Mouse (Mus musculus) forebrain, embryonic 13.5 days (tissue): ENCODE data around the gene Polr2e. TPM values are rescaled to one million over a fixed set of nuclear protein-coding genes. Genes with fewer than 3 reads are reported as not detected.

Experiments used
- ATAC-seq: fragments of 200-750 bp; cut with Nextera tagmentation; 2 replicates; pipeline ENCODE4 v1.8.0; 2017
- H3K27ac ChIP-seq: fragments of 300-500 bp; sonication (generic); 2 replicates; pipeline ENCODE4 v1.5.1; 2015; ENCODE audit warnings: inconsistent platforms, mild to moderate bottlenecking, moderate library complexity
- H3K27me3 ChIP-seq: fragments of 300-500 bp; sonication (generic); 2 replicates; pipeline ENCODE4 v1.6.1; 2015; ENCODE audit warnings: mild to moderate bottlenecking, inconsistent platforms
- H3K36me3 ChIP-seq: fragments of 300-500 bp; sonication (generic); 2 replicates; pipeline ENCODE4 v1.6.1; 2015; ENCODE audit warnings: mild to moderate bottlenecking, inconsistent platforms; ENCODE audit not compliant: poor library complexity, severe bottlenecking
- H3K4me1 ChIP-seq: fragments of 300-500 bp; sonication (generic); 2 replicates; pipeline ENCODE4 v1.6.1; 2015; ENCODE audit warnings: inconsistent platforms
- H3K4me2 ChIP-seq: fragments of 300-500 bp; sonication (generic); 2 replicates; pipeline ENCODE4 v1.6.1; 2015; ENCODE audit warnings: inconsistent platforms, mild to moderate bottlenecking, moderate library complexity
- H3K4me3 ChIP-seq: fragments of 300-500 bp; sonication (generic); 2 replicates; pipeline ENCODE4 v1.5.1; 2015; ENCODE audit warnings: mild to moderate bottlenecking, inconsistent platforms
- H3K9ac ChIP-seq: fragments of 300-500 bp; sonication (generic); 2 replicates; pipeline ENCODE4 v1.6.1; 2015; ENCODE audit warnings: mild to moderate bottlenecking, inconsistent platforms
- H3K9me3 ChIP-seq: fragments of 300-500 bp; sonication (generic); replicated peaks from 2 replicates; pipeline ENCODE4 v1.6.1; 2016; ENCODE audit warnings: inconsistent platforms
- WGBS: fragments of 180-500 bp; shearing (Covaris S2); methylation state at CpG from one replicate; pipeline ENCODE4 v1.1.7; 2015; 5-methylcytosine and 5-hydroxymethylcytosine counted together
- polyA plus RNA-seq: library from polyadenylated mRNA; unstranded; fragments of >200 nt; fragmentation: Nextera tagmentation; extraction: Ambion mirVana; gene quantifications from 2 replicates; pipeline ENCODE4 v1.2.1, GENCODE M21; 2015

Polr2e gene
- polyA plus RNA-seq = 193 and 199 TPM in 2 replicates

GRCm38 (mm10) chr10:80039559-80039979, at the start of gene Polr2e:
Gene Polr2e, minus strand, starts transcription at chr10:80039795.
- under 1% methylated on average over 40 of the region's 40 CpGs for WGBS

GRCm38 (mm10) chr10:80089146-80089545, 49.6 kb upstream of the Polr2e start:
- no peak for ATAC-seq

More at GRCm38 (mm10) chr10:80039559-80039979, at the start of gene Polr2e:
- peak within 1 kb of the TSS; percentile 86 for H3K9ac ChIP-seq
- peak within 1 kb of the TSS; percentile 88 for H3K4me2 ChIP-seq
- no peaks in the 10 kb centered on the region for H3K9me3 ChIP-seq
- H3K4me3 ChIP-seq = peak within 1 kb of the TSS; percentile 86
- no peaks in the 10 kb centered on the region for H3K27me3 ChIP-seq
- H3K36me3 ChIP-seq = peaks cover 40% of the 10 kb centered on the region
- no peak within 1 kb of the TSS for H3K27ac ChIP-seq
- peaks cover 13% of the 10 kb centered on the region for H3K4me1 ChIP-seq
- ATAC-seq = peak; percentile 99

GRCm38 (mm10) chr10:80087483-80087882, 47.9 kb upstream of the Polr2e start:
- Histone ChIP-seq H3K36me3 (peaks cover 28% of the 10 kb centered on the region), H3K9ac (no peak overlapping the region), H3K4me3 (no peak overlapping the region), H3K27me3 (no peaks in the 10 kb centered on the region), H3K9me3 (no peaks in the 10 kb centered on the region), H3K4me2 (no peak overlapping the region), H3K27ac (no peak overlapping the region), H3K4me1 (peaks cover 10% of the 10 kb centered on the region; the same call in 1 of the 2 replicates)
- 94% methylated on average over 8 of the region's 8 CpGs for WGBS
- ATAC-seq = no peak

More at GRCm38 (mm10) chr10:80089146-80089545, 49.6 kb upstream of the Polr2e start:
- Histone ChIP-seq H3K4me3 (no peak overlapping the region), H3K36me3 (peaks cover 13% of the 10 kb centered on the region), H3K4me1 (peaks cover 10% of the 10 kb centered on the region; the same call in 1 of the 2 replicates), H3K9me3 (no peaks in the 10 kb centered on the region), H3K27me3 (no peaks in the 10 kb centered on the region), H3K9ac (no peak overlapping the region), H3K27ac (no peak overlapping the region), H3K4me2 (no peak overlapping the region)
- WGBS = 66% methylated on average over 4 of the region's 4 CpGs

GRCm38 (mm10) chr10:80086847-80087246, 47.3 kb upstream of the Polr2e start:
- Histone ChIP-seq H3K36me3 (peaks cover 35% of the 10 kb centered on the region), H3K27ac (no peak overlapping the region), H3K4me2 (no peak overlapping the region), H3K9ac (no peak overlapping the region), H3K4me3 (no peak overlapping the region), H3K9me3 (no peaks in the 10 kb centered on the region), H3K4me1 (peaks cover 10% of the 10 kb centered on the region; the same call in 1 of the 2 replicates), H3K27me3 (no peaks in the 10 kb centered on the region)
- WGBS = 89% methylated on average over 3 of the region's 3 CpGs
- no peak for ATAC-seq

- Histone ChIP-seq H3K4me2 (no peak overlapping the region), H3K27me3 (no peaks in the 10 kb centered on the region), H3K4me1 (peaks cover 10% of the 10 kb centered on the region; the same call in 1 of the 2 replicates), H3K36me3 (peaks cover 54% of the 10 kb centered on the region), H3K4me3 (no peak overlapping the region), H3K27ac (peak overlapping the region; percentile 1; the same call in 1 of the 2 replicates), H3K9me3 (no peaks in the 10 kb centered on the region), H3K9ac (0 out of 2 replicates have a peak overlapping the region, but pooled peaks have one; percentile 30)
- WGBS = 72% methylated on average over 9 of the region's 9 CpGs
- ATAC-seq = no peak
Measured at GRCm38 (mm10) chr10:80084817-80085487, 45.4 kb upstream of the Polr2e start.

- no peaks in the 10 kb centered on the region for H3K9me3 ChIP-seq
- ATAC-seq = no peak
Measured at GRCm38 (mm10) chr10:80081075-80081474, 41.5 kb upstream of the Polr2e start.

GRCm38 (mm10) chr10:80080396-80081070, 40.9 kb upstream of the Polr2e start:
- no peak overlapping the region for H3K9ac ChIP-seq
- 87% methylated on average over 16 of the region's 16 CpGs for WGBS
- H3K27me3 ChIP-seq = no peaks in the 10 kb centered on the region
- H3K4me3 ChIP-seq = no peak overlapping the region
- H3K4me1 ChIP-seq = peaks cover 10% of the 10 kb centered on the region; the same call in 1 of the 2 replicates
- H3K36me3 ChIP-seq = peaks cover 65% of the 10 kb centered on the region
- H3K27ac ChIP-seq = no peak overlapping the region
- no peak overlapping the region for H3K4me2 ChIP-seq
- ATAC-seq = no peak
- no peaks in the 10 kb centered on the region for H3K9me3 ChIP-seq

More at GRCm38 (mm10) chr10:80081075-80081474, 41.5 kb upstream of the Polr2e start:
- peaks cover 10% of the 10 kb centered on the region; the same call in 1 of the 2 replicates for H3K4me1 ChIP-seq
- H3K36me3 ChIP-seq = peaks cover 66% of the 10 kb centered on the region
- no peak overlapping the region for H3K9ac ChIP-seq
- H3K27ac ChIP-seq = no peak overlapping the region
- WGBS = 84% methylated on average over 3 of the region's 3 CpGs
- no peak overlapping the region for H3K4me3 ChIP-seq
- H3K4me2 ChIP-seq = no peak overlapping the region
- no peaks in the 10 kb centered on the region for H3K27me3 ChIP-seq

GRCm38 (mm10) chr10:80078366-80078765, 38.8 kb upstream of the Polr2e start:
- no peak for ATAC-seq
- H3K4me3 ChIP-seq = no peak overlapping the region
- H3K27ac ChIP-seq = no peak overlapping the region
- peaks cover 47% of the 10 kb centered on the region for H3K36me3 ChIP-seq
- H3K4me1 ChIP-seq = 0 out of 2 replicates have a peak, but pooled peaks cover 3% of the 10 kb centered on the region
- no peaks in the 10 kb centered on the region for H3K27me3 ChIP-seq
- no peaks in the 10 kb centered on the region for H3K9me3 ChIP-seq
- 93% methylated on average over 1 of the region's 1 CpGs for WGBS
- H3K4me2 ChIP-seq = no peak overlapping the region
- H3K9ac ChIP-seq = no peak overlapping the region

- Histone ChIP-seq H3K27me3 (no peaks in the 10 kb centered on the region), H3K36me3 (peaks cover 36% of the 10 kb centered on the region), H3K27ac (no peak overlapping the region), H3K9ac (no peak overlapping the region), H3K4me1 (0 out of 2 replicates have a peak, but pooled peaks cover 3% of the 10 kb centered on the region), H3K9me3 (no peaks in the 10 kb centered on the region), H3K4me2 (no peak overlapping the region), H3K4me3 (no peak overlapping the region)
- whole genome bisulfite sequencing = 88% methylated on average over 5 of the region's 5 CpGs
- no peak for ATAC-seq
Measured at GRCm38 (mm10) chr10:80077312-80077711, 37.7 kb upstream of the Polr2e start.

- Histone ChIP-seq H3K9me3 (no peaks in the 10 kb centered on the region), H3K27me3 (no peaks in the 10 kb centered on the region), H3K27ac (no peak overlapping the region), H3K9ac (0 out of 2 replicates have a peak overlapping the region, but pooled peaks have one; percentile 26), H3K4me2 (no peak overlapping the region), H3K36me3 (peaks cover 27% of the 10 kb centered on the region), H3K4me1 (peaks cover 7% of the 10 kb centered on the region; the same call in 1 of the 2 replicates), H3K4me3 (no peak overlapping the region)
- no peak for ATAC-seq
- WGBS = 91% methylated on average over 4 of the region's 4 CpGs
Measured at GRCm38 (mm10) chr10:80076386-80076785, 36.8 kb upstream of the Polr2e start.

- 73% methylated on average over 1 of the region's 1 CpGs for WGBS
- H3K9ac ChIP-seq = no peak overlapping the region
- H3K4me1 ChIP-seq = peaks cover 9% of the 10 kb centered on the region; the same call in 1 of the 2 replicates
- H3K4me3 ChIP-seq = no peak overlapping the region
- H3K27me3 ChIP-seq = no peaks in the 10 kb centered on the region
- no peaks in the 10 kb centered on the region for H3K9me3 ChIP-seq
- ATAC-seq = no peak
- no peak overlapping the region for H3K4me2 ChIP-seq
- peaks cover 22% of the 10 kb centered on the region for H3K36me3 ChIP-seq
- H3K27ac ChIP-seq = no peak overlapping the region
Measured at GRCm38 (mm10) chr10:80075924-80076323, 36.3 kb upstream of the Polr2e start.
